Mouse (Mus musculus): Measurements from ENCODE around the gene Tbxa2r.

Tbxa2r gene

DNA sequence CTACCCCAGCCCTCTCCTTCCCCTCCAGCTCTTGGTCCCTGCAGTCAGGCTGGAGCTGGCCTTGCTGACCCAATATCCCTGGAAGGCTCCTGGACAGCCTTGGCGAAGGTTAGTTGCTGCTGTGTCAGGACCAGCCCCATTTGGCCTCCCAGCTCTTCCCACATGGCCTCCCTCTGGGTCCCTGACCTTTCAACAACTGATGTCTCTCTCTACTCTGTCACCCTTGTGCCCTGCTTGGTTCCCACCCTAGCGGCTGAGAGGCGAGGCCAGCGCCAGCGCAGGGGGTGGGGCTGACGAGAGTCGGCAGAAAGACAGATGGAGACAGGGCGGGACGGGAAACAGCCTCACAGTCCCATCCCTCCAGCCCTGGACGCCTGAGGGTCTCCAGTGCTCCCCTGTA lies at the start of gene Tbxa2r:
TSS of gene Tbxa2r (plus strand) at position 346 of the 400 bp plus-strand sequence.
- DNase-seq = peak; percentile 83 to 89

DNA sequence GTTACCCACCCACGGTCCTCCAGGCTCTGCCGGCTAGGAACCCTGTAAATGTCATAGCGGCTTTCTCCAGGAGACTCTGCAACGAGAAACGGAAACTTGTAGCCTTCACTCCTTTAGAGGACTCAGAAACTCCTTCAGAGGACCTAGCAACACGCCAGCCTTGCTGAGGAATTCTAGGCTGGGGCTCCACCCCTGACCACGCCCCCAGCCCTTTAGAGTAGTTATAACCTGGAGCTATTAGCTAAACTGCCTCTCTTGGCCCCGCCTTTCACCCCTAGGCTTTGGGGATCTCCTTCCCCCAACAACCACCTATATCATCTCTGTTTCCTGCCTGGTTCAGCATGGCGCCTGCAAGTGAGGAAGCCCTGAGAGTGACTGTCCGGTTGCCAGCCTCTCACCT lies 49.0 kb upstream of the Tbxa2r start:
- DNase-seq = no peak

DNA sequence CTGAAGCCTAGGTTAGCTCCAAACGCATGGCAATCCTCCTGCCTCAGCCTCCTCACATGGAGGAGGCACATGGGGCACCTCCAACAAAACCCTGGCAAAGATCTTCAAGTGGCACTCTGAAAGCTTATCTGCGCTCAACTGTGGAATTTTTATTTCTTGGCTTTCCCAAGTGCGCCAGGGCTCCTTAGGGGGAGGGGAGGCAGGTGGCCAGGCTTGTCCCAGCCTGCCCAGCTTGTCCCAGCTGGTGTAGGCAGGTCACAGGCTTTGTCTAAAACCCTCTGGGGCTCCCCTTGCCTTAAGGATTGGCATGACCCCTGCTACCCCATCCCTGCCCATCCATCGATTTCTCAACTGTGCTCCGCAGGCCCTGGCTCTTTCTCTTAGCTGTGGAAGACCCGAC lies 44.3 kb upstream of the Tbxa2r start:
- DNase-seq = no peak

DNA sequence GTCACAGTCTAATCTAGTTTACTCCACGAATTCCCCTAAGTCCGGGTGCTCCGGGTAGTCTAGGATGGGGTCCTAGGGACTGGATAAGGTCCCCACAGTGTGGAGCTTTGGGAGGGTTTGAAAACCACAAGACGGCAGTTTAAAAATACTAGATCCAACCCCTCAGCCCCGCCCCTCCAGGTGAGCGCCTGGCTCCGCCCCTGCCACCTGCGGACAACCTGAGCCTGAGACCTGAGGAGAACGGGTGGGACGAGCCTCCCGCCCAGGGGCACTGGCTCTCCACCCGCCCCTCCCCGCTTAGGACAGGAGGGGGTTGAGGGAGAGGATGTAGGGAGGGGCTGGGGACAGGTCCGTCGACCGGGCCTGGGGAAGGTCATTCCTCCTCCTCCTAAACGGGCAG lies 43.8 kb upstream of the Tbxa2r start:
- DNase-seq = no peak

DNA sequence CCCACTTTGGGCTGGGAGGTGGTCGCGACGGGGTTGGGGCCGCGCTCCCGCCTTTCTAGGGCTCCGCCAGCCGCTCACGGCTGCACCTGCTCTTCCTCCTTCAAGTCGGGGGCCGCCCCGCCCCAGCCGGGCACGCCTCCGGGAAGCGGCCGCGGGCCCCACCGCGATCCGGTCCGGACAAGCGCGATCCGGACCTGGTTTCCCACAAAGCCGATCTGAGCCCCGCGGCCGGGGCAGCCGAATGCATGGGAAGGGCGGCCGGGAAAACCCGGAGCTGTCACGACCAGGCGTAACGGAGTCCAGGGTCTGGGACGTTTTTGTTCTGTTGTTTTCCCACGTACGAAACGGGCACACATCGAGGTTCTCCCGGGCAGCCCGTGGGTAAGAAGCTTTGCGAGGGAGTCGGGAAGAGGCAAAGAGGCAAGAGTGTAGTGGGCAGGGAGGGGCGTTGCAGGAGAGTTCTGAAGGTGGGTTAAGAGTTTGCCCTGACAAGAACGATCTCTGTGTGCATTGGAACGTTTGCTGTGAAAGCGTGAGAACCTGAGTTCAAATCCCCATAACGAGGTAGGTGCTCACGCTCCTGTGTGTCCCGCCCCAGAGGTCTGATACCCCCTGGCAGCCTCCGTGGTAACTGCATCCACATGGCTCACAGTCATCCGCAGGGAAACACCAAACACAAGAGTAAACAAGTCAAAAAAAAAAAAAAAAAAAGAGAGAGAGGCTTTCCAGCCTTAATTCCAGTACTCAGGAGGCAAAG lies 42.7 kb upstream of the Tbxa2r start:
- DNase-seq = peak; percentile 87 to 89

DNA sequence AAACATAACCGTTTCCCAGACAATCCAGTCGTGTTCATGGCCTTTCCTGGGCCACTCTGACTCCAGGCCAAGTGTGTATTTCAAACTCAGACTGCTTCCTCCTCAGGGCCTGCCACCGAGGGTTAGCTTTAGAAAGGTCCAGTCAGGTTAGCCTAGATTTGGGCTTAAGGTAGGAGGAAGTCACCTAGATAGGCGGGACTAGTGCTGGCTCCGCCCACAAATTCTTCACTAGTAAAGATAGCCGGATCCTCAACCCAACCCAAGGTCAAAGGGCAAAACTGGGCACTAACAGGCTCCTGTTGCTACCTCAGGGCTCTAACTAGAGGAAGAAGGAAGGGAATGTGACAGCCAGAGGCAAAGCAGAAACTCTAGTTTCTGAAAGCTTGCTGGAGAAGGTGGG lies 41.9 kb upstream of the Tbxa2r start:
- no peak for DNase-seq

DNA sequence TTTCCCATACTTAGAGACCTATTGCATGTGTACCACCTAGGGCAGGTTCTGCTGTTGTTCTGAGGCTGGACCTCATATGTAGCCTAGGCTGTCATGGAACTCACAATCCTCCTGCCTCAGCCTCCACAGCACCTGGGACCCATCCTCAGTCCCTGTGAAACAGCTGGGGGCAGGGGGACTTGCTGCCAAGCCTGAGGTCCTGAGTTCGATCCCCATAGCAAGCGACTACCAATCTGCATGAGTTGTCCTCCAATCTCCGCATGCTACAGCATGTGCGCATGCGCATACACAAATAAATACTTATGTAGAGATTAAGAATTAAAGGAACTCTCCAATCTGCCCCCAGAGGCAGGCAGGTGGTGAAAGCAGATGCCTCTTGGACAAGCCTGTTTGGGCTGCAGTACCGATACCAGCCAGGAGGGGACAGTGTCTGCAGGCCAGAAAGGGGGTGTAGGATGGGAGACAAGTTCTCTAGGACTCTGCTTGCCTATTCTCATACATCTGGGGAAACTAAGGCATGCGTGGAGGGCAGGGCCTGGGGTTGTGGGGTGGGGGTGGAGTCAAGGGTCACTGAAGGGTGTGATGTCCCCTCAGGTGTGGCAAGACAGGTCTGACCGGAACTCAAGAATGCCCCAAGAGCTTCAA lies 40.9 kb upstream of the Tbxa2r start:
- no peak for DNase-seq

DNA sequence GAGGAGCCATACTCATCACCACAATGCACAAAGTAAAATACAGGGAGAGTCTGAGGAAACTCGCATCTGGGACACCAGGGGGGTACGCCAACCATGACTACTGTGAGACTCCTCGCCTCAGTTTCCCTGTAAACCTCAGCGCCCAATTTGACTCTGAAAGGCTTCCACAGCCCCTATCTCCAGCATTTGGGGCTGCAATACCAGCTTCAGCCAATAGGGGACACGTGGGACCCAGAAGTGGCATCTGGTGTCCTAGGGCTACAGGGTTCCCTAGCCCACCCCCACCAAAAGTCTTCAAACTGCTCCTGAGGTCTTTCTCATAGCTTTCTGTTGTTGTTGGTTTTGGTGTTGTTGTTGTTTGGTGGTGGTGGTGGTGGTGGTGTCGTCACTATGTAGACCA lies 39.9 kb upstream of the Tbxa2r start:
- DNase-seq = no peak

DNA sequence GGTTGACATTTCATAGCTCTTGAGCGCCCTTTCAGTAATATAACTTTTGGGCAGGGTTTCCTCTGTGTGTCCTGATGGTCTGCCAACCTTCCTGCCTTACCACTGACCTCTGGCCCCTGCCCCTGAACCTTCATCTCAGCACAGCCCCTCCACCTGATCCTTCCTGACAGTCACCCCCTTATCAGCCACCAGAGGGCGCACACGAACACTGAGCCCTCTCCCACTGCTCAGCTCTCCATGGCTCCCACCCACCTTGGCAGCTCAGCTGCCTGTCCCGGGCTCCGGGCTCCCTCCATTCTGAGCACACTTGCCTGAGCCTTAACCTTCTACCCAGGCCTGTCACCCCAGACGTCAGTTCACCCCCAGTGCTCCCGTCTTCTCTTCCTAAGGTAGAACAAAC lies 39.3 kb upstream of the Tbxa2r start:
- peak in 1 of 2 experiments; percentile 63 for DNase-seq

DNA sequence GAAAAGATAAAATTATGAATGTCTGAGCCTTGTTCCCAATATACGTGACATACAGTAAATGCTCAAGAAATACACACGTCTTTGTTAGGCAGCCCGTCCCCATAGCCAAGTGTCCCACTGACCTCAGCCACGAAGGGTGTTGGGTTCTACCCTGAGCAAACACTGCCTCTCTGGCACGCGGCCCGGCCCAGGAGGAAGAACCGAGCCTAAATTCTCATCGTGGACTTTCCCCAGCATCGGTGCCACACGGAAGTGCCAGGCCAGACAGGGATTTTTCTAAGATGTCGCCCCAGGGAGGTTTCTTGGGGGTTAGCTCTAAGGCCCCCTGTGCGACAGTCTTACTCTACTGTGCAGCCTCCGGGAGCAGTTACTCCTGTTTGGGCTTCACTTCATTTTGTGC lies 38.7 kb upstream of the Tbxa2r start:
- no peak for DNase-seq

DNA sequence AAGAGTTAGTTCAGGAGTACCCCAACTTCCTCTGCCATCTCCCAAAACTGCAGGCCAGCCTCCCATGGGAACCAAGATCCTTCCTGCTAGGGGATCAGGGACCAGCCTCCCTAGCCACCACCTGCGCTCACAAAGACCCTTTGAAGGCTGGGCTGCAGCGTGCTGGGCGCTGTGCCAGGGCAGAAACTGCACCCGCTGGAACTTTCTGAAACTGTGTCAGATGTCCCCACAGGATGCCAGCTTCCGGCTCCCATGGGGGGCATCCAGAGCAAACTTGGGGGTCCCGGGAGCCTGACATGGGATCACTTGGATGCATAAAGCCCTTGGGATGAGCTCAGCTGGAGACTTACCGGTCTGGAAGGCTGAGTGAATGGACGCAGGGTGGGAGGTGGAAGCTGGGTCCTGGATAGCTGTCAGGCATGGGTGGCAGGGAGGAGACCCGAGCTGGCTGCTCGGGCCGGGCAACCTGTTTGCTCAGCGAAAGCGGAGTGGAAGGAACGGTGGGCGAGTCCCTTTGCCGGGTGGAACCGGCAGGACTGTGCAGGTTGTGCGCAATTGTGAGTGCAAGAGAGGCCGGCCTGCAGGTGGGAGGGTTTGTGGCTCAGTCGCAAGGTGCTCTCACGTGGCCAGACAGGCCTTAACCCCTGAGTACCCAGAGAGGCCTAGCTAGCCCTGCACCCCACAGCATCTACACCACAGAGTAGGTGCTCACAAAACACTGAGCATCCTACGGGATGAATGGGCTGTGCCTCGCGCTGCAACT lies 37.7 kb upstream of the Tbxa2r start:
- DNase-seq = peak; percentile 66 to 75

DNA sequence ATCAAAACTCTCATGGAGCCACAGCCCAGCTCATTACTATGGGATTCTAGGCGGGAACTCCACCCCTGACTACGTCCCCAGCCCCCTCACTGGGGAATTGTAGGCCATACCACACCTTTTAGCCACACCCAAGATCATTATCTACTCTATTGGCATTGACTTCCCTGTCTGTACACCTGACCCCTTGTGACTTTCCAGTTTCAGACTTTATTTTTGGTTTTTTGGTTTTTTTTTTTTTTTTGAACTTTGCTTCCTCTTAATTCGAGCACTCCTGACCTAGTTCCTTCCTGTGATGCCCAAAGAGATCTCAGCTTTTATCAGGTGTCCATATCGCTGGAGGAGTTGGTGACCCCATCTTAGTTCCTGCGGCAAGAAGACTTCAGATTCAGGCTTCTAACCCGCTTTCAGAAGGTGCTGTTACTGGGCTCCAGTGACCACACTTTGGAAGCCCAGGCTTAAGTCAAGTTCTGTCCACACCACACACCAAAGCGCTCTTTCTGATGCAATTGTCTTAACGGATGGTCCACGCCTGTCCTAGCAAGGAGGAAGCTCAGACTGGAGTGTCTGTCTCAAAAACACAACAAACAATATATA lies 36.9 kb upstream of the Tbxa2r start, which contains the start of gene Tjp3:
TSS of gene Tjp3 (minus strand) at position 71 of the 594 bp plus-strand sequence.
- no peak for DNase-seq

DNA sequence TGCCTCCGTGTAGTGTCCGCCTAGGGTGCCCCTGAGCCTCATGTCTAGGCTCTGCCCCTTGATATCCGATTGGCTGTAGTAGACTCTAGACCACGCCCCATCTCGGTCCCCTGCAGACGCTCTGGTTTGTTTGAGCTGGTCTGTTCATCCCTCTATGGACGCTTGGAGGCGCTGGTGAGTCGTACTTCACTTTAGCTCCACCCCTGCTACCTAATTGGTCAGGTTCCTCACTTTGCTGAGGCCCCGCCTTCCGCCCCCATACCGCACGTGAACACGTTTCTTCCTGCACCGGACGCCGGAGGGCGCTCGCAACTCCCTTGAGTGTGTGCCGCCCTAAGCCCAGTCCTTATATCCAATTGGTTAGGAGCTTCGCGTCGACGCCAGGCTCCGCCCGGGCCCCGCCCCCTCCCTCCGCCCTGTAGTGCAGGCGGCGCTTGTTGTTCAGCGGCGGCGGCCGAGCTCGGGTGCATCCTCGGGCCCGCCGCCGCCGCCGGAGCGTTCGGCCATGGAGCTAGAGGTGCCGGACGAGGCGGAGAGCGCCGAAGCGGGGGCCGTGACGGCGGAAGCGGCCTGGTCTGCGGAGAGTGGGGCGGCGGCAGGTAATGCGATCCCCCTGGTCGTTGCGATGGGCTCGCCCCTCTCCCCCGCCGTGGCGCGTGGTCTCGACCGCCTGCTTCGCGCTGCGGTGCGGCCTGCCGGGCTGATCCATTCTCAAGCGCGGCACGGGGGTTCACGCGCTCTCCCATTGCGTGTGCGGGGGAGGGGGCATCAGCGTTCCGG lies 35.8 kb upstream of the Tbxa2r start, which contains the start of gene Pip5k1c:
TSS of gene Pip5k1c (plus strand) at position 410 of the 780 bp plus-strand sequence.
- peak; percentile 99 to 100 for DNase-seq

DNA sequence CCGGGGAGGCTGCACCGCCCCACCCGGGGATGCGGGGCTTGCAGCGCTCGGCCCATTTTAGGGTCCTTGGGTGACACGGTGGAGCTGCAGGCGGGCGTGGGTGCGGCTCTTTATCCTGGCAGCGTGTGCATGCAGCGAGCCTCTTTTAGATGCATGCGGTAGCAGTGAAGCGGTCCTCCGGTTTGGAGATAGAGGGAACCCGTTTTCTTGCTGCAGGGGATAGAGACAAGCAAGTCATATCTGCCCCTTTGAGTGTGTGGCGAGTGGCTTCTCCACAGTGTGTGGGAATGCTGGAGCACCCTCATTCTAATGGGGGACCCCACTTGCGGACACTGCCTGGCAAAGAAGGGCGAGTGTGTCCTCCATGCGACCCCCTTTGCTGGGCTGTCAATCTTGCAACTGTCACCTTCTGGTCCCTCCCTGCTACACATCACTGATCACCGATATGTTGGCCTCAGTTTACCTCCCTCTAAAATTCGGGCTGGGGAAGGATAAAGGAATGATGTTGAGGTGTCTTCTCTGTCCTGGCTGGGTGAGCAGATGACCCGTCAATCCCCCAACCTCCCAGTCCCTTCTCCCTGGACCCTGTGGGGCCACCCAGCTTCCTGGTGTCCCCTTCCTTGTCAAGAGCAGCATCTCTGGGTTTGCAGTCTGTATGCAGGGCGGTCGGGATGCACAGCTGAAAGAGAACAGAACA lies 35.0 kb upstream of the Tbxa2r start:
- DNase-seq = peak in 1 of 2 experiments; percentile 63

DNA sequence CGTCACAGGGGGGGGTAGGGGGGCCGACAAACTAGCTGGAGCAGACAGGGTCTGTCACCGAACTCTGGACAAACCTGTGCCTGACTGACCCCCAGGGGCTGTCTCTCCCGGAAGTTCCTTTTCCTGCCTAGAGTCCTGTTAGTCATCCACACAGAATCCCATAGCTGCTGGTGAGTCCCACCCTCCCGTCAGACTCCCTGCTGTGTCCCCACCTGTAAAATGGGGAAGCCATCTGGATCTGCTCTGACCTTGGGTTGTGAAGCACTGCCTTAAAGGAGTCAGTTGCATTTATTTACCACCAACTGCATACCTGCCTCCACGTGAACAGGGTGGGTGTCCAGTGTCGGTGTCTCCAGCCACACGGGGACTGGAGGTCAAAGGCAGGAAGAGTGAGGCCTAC lies 34.1 kb upstream of the Tbxa2r start:
- DNase-seq = no peak

DNA sequence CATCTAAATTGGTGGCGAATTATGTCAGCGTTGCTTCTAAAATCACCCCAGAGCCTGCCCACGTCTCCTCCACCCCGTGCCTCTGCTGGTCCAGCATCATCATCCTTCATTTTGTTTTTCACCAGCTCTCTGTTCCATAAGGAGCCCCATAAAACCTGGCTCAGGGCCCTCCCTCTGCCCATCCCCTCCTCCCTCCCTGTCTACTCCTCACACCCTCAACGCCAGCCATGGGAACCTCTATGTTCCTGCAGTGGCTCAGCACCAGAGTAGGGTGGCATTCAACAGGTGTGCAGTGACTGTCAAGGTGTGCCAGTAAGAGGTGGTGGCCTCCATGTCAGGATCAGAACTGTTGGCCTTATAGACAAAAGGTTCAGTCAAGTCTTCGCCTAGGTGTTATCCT lies 33.3 kb upstream of the Tbxa2r start:
- no peak for DNase-seq

DNA sequence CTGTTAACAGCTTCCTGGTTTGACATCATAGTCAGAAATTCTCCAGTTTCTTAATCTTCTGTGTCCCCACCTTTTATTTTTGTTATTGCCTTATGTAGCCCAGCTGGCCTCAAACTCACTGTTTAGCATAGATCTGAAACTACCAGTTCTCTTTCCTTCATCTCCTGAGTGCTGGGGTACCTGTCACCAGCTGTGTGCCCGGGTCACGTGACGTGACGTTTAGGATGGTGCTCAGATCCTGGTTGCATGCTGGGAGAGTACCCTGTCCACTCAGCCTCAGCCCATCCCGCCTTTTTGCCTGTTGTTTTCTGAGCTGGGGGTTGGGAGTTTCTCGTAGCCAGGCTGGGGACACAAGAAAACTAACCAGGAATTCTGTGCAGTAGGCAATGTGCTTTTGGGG lies 31.3 kb upstream of the Tbxa2r start:
- peak; percentile 54 to 74 for DNase-seq

DNA sequence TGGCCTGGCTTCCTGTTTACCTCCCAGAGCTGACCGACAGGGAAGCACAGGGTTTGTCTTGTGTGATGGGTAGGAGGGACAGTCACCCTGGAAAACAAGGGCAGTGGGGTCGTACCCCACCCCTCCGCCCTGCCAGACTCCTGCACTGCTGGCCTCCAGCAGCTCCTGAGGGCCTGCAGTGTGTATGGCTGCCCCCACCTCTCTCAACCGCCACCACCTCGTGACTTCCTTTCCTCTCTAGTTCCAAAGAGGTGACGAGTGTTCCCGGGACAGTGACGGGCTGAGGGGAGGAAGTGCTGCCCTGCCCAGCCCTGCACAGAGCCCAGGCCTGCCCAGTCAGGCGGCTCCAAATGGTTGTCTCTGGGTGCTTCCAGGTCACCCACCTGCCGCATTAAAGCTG lies 30.7 kb upstream of the Tbxa2r start:
- DNase-seq = peak; percentile 73 to 86

DNA sequence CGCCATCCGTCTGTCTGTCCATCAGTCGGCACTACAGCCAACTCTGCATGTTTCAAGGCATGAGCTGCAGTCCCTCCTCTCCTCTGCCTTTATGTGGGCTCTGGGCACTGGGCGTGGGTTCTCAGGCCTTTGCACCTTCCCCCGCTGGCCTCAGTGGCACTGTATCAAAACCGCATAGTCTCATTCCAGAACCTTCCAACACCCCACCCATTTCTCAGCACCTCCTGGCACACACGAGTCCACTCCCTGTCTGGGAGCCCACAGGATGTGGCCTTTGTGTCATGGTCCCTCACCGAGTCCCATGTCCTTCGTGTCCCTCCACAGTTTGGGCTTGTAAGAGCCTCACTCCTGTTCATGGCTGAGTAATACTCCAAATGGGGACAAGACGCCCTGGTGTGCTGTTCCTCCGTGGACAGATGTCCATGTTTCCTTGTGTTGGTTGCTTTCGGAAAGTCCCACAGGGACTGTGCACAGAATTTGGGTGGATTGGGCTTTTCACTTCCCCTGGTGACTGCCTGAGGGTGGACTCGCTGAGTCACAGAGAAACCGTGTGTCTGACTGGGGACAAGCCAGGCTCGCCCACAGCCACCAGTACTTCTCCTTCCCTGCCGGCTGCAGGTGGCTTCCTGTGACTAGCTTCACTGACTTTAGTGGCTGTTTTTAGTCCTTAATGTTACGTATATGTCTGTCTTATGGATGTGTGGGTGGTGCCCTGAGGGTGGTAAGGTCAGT lies 30.0 kb upstream of the Tbxa2r start:
- peak; percentile 62 to 73 for DNase-seq

DNA sequence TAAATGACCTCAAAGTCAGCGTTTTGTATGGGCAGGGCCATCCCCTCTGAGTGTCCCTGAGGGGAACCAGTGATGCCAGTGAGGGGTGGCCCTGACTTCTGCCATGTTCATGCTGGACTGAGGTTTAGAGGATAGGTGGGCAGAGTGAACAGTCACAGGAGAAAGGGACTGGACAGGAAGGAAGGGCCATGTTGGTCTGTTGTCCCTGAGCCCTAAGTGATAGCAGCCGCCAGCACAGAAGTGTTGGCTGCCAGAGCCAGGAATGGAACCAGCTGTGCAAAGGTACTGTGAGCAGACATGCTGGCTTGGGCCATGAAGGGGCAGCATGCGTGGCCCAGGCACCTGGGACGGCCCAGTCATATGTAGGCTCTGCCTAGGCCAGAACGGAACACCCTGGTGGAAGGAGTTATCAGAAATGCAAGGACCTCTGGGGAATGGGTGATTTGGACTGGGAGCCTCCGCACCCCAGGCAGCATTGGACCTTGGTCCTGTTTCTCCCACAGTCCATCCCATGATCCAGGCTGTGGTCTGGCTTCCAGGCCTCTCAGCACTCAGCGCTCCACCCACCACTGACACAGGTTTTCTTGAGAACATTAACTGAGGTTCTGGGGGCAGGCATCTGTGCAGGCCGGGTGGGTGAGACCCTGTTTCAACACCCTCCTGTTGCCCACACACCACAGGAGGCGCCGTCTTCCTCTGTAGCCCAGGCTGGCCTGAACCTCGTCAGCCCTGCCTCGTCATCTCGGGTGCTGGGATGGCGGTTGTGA lies 28.8 kb upstream of the Tbxa2r start:
- DNase-seq = no peak

Data from thymus, adult 18-20 months (tissue).